Mouse (Mus musculus) monocyte, adult 5-6 weeks (primary cell): Measurements from ENCODE around the gene Prss41. TPM values are rescaled to one million over a fixed set of nuclear protein-coding genes. Genes with fewer than 3 reads are reported as not detected.

ENCODE experiments used
- ATAC-seq: fragments of 153-309, 156-312 bp; replicated peaks from 2 replicates; pipeline ENCODE4 v1.8.0; 2017; ENCODE audit warnings: mild to moderate bottlenecking; ENCODE audit not compliant: low TSS enrichment, insufficient number of reproducible peaks, severe bottlenecking, poor library complexity, low FRiP score
- total RNA-seq: library from RNA; stranded (forward); fragments of 200-1000, 200-491, 200-594 nt; gene quantifications from 3 replicates; pipeline ENCODE4 v1.2.3, GENCODE M21; 2017

The Prss41 gene
- total RNA-seq, 1 experiment from 2014 or later, result not detected

GRCm38 (mm10) chr17:23791079-23791357 lies 53.0 kb downstream of the Prss41 start:
- no peak for ATAC-seq

- ATAC-seq, result peak; percentile 54
These were observed 53.5 kb downstream of the Prss41 start, which contains the start of gene Srrm2 for GRCm38 (mm10) chr17:23790269-23791078. Gene Srrm2 (plus strand): TSS chr17:23790532.

- no peak for ATAC-seq
These were observed 54.2 kb downstream of the Prss41 start for GRCm38 (mm10) chr17:23789749-23790268.

GRCm38 (mm10) chr17:23788973-23789372 lies 55.0 kb downstream of the Prss41 start:
- no peak for ATAC-seq

Other genes with a start within 250 kb of the Prss41 start
- not detected in 3 replicates for gene Zfp13, start 244.7 kb downstream of the Prss41 start, total RNA-seq
- gene Zscan10, start 243.3 kb downstream of the Prss41 start, total RNA-seq, result not detected in 3 replicates
- 0.29 to 4.9 TPM (median 3.0 TPM) in 3 replicates for gene Mmp25, start 198.9 kb downstream of the Prss41 start, total RNA-seq
- gene Bicdl2, start 183.7 kb downstream of the Prss41 start, total RNA-seq, result 1.4 TPM in 1 of 3 replicates, not detected in the others
- gene Hcfc1r1, start 170.6 kb downstream of the Prss41 start, total RNA-seq, result 36.7 to 49.3 TPM (median 38.3 TPM) in 3 replicates
- gene Thoc6, start 170.3 kb downstream of the Prss41 start, total RNA-seq, result 20.3 to 21.9 TPM (median 21.2 TPM) in 3 replicates
- gene Tnfrsf12a, start 166.7 kb downstream of the Prss41 start, total RNA-seq, result 29.6 to 37.5 TPM (median 33.9 TPM) in 3 replicates
- gene Cldn6, start 164.9 kb downstream of the Prss41 start, total RNA-seq, result not detected in 3 replicates
- not detected in 3 replicates for gene Cldn9, start 160.1 kb downstream of the Prss41 start, total RNA-seq
- not detected in 3 replicates for gene 1520401A03Rik, start 121.4 kb downstream of the Prss41 start, total RNA-seq
- 0.86 to 3.7 TPM (median 2.6 TPM) in 3 replicates for gene Pkmyt1, start 117.8 kb downstream of the Prss41 start, total RNA-seq
- 0.38 to 5.1 TPM (median 2.9 TPM) in 3 replicates for gene Paqr4, start 103.3 kb downstream of the Prss41 start, total RNA-seq
- 0.39 TPM in 1 of 3 replicates, not detected in the others for gene Kremen2, start 98.3 kb downstream of the Prss41 start, total RNA-seq
- gene Flywch1, start 72.6 kb downstream of the Prss41 start, total RNA-seq, result 7.0 to 19.0 TPM (median 8.6 TPM) in 3 replicates
- gene Flywch2, start 58.1 kb downstream of the Prss41 start, total RNA-seq, result 2.5 TPM in 1 of 3 replicates, not detected in the others
- 91.7 to 297 TPM (median 188 TPM) in 3 replicates for gene Srrm2, start 53.6 kb downstream of the Prss41 start, total RNA-seq
- gene Elob, start 15.0 kb downstream of the Prss41 start, total RNA-seq, result 89.4 to 137 TPM (median 96.5 TPM) in 3 replicates
- gene Prss33, start 8.1 kb downstream of the Prss41 start, total RNA-seq, result not detected in 3 replicates
- gene Prss32, start 317 bp downstream of the Prss41 start, total RNA-seq, result not detected in 3 replicates
- not detected in 3 replicates for gene Prss21, start 23.9 kb upstream of the Prss41 start, total RNA-seq
- not detected in 3 replicates for gene Dcpp1, start 36.7 kb upstream of the Prss41 start, total RNA-seq
- not detected in 3 replicates for gene Dcpp2, start 36.7 kb upstream of the Prss41 start, total RNA-seq
- not detected in 3 replicates for gene Dcpp3, start 73.3 kb upstream of the Prss41 start, total RNA-seq
- not detected in 3 replicates for gene Sbp, start 97.5 kb upstream of the Prss41 start, total RNA-seq
- gene Sbpl, start 111.1 kb upstream of the Prss41 start, total RNA-seq, result not detected in 3 replicates
- 0.76 to 1.2 TPM in 2 of 3 replicates, not detected in the other for gene Prss30, start 136.4 kb upstream of the Prss41 start, total RNA-seq
- not detected in 3 replicates for gene Prss22, start 153.9 kb upstream of the Prss41 start, total RNA-seq
- gene Prss27, start 194.0 kb upstream of the Prss41 start, total RNA-seq, result not detected in 3 replicates
- gene Kctd5, start 229.3 kb upstream of the Prss41 start, total RNA-seq, result 15.4 to 22.7 TPM (median 16.9 TPM) in 3 replicates